Mouse (Mus musculus) lung, adult 2 months (tissue): ENCODE results near the gene Miga1. TPM values are rescaled to one million over a fixed set of nuclear protein-coding genes. Genes with fewer than 3 reads are reported as not detected.

Experiments used
- DNase-seq: peaks from one replicate; pipeline ENCODE4 v3.0.0; 2022
- H3K4me1 ChIP-seq: fragments of 200-500 bp; 2 replicates; pipeline ENCODE4 v1.6.1; 2011; ENCODE audit warnings: low read length; ENCODE audit not compliant: control insufficient read depth, insufficient read depth
- H3K4me3 ChIP-seq: fragments of 200-500 bp; replicated peaks from 2 replicates; pipeline ENCODE3; 2011; ENCODE audit warnings: low read depth, mild to moderate bottlenecking, control low read depth, low read length; ENCODE audit errors: extremely low read depth
- CTCF ChIP-seq: fragments of 200-500 bp; IDR thresholded peaks from 2 replicates; pipeline ENCODE4 v1.5.1; 2011; ENCODE audit warnings: mild to moderate bottlenecking, low read length, control low read depth; ENCODE audit not compliant: insufficient read depth
- POLR2A ChIP-seq: fragments of 200-500 bp; IDR thresholded peaks from 2 replicates; pipeline ENCODE4 v1.6.1; 2011; ENCODE audit warnings: low read depth, mild to moderate bottlenecking, control low read depth, low read length, borderline replicate concordance; ENCODE audit errors: extremely low read depth
- WGBS: fragments of 180-500 bp; shearing (Covaris S2); methylation state at CpG from one replicate; pipeline ENCODE4 v1.1.7; 2018; 5-methylcytosine and 5-hydroxymethylcytosine counted together
- polyA plus RNA-seq: library from polyadenylated mRNA; depleted of rRNA; stranded (reverse); fragments of >200 nt; gene quantifications from 2 replicates; pipeline ENCODE4 v1.2.3, GENCODE M21; 2012

The Miga1 gene
- polyA plus RNA-seq, 1 experiment: 9.5 TPM

DNA sequence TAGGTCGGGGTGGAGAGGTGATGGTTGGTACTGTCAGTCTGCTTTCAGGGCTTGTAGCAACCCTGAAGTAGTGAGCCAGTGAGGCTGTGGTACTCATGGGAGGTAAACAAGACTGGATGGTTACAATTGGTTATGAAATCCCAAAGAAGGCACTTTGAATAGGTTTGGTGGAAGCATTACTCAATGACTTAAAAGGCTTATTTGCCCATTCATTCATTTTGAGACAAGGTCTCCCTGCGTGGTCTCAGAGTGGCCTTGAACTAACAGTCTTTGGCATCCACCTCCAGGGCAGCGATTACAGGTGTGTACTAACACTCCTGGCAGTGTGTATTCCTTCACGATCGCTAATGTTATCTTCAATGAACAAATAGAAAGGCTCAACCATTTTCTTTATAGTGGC lies 10.8 kb upstream of the Miga1 start:
- DNase-seq: no peak
- TF ChIP-seq CTCF: no peak
- no peak for TF ChIP-seq POLR2A

DNA sequence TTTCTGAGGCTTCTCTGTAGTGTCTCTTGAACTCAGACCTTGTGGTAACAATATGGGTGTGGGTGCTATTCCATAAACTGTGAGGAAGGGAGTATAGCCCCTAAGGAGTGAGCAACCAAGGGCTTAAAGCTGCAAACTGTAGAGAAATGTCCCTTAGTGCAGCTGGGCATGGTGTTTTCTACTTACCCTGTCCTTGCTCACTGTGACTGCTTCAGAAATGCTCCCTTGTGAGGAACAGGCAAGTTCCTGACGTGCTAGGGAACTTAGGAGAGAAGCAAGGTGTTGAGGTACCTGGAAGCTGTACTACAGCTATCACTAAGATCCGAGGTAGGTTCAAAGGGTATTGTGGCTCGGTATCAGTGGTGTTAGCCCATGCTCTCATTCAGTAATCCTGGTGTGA lies 10.2 kb upstream of the Miga1 start:
- peaks cover 7% of the 10 kb centered on the region for H3K4me1 ChIP-seq
- 67% methylated on average over 3 of the region's 3 CpGs for WGBS
- H3K4me3 ChIP-seq: no peak overlapping the region
- no peak for TF ChIP-seq CTCF
- no peak for DNase-seq

More for the DNA sequence above, 10.8 kb upstream of the Miga1 start:
- WGBS: 58% methylated on average over 5 of the region's 5 CpGs
- Histone ChIP-seq H3K4me3 (no peak overlapping the region), H3K4me1 (peaks cover 7% of the 10 kb centered on the region)

DNA sequence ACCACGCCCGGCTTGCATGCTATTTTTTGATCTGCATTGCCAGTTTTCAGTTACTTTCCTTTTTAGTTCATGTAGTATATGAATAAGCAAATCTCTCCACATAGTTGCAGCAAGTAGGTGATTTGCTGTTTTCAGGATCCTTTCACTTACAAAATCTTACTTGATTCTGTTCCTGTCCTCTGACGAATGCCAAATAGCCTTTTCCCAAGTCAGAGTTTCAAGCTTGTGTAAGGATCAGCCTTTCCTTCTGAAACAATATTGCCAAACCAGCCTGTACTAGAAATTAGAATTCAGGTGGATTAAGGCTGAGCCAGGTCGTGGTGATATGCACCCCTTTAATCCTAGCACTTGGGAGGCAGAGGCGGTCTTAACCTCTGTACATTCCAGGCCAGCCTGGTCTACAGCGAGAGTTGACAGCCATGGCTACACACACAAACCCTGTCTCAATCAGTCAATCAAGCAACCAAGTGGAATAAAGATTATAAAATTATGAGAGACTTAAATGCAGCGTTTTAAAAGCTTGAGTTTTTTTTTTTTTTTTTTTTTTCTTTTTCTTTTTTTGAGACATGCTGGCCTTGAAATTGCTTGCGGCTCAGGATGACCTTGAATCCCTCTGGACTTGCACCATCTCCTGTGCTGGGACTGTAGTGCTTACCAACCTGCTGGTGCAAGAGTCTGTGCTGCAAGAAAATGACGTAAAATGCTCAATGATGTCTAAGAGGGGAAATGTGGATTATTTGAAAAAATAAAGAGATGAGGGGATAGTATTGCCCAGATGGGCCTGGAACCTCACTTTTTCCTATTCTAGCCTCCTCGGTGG lies 8.0 kb upstream of the Miga1 start:
- Histone ChIP-seq H3K4me3 (no peak overlapping the region), H3K4me1 (peaks cover 7% of the 10 kb centered on the region)
- no peak for TF ChIP-seq POLR2A
- DNase-seq: no peak
- 72% methylated on average over 10 of the region's 10 CpGs for WGBS

DNA sequence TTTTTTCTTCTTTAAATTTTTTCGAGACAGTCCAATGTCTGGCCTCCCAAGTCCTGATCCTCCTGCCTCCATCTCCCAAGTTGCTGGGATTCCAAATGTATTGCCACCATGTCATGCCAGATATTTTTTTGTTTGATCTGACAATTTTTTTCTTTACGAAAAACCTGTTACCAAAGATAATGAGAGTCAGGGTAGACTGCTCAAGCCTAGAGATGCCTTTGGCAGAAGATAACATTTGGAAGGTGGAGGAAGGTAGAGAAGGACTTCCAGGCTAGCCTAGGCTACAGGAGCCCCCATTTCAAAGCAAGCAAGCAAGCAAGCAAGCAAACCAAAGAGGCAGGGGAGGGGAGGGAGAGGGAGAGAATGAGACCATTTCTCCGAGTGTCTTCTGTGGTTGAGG lies 7.0 kb upstream of the Miga1 start:
- 27% methylated on average over 3 of the region's 3 CpGs for WGBS
- TF ChIP-seq POLR2A (no peak), CTCF (no peak)
- Histone ChIP-seq H3K4me3 (peak overlapping the region; percentile 99), H3K4me1 (peaks cover 7% of the 10 kb centered on the region)
- no peak for DNase-seq

DNA sequence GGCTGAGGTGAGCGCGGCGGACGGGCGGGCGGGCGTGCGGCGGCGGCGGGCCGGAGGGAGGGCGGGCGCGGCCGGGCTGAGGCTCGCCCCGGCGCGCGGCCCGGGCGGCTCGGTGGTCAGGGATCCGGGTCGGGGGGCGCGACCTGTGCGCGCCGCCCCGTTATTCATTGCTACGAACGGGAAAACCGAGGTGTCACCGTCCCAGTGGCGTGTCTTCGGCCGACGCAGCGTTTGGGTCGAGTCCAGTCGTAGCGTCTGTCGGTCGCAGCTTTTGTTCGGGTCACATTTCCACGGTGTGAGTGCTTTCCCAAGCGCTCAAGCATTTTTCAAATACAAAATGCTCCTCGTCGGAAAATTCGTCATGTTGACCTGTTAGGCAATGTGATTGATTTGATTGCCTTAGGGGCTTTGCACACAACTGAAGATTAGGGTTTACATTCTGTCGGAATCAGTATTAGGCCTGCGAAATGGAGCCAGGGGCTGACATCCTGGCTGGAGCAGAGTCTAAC lies 6.5 kb upstream of the Miga1 start:
- peak overlapping the region; percentile 99 for H3K4me3 ChIP-seq
- under 1% methylated on average over 40 of the region's 54 CpGs for WGBS
- H3K4me1 ChIP-seq: peaks cover 7% of the 10 kb centered on the region
- DNase-seq: peak; percentile 55
- TF ChIP-seq CTCF (no peak), POLR2A (no peak)

DNA sequence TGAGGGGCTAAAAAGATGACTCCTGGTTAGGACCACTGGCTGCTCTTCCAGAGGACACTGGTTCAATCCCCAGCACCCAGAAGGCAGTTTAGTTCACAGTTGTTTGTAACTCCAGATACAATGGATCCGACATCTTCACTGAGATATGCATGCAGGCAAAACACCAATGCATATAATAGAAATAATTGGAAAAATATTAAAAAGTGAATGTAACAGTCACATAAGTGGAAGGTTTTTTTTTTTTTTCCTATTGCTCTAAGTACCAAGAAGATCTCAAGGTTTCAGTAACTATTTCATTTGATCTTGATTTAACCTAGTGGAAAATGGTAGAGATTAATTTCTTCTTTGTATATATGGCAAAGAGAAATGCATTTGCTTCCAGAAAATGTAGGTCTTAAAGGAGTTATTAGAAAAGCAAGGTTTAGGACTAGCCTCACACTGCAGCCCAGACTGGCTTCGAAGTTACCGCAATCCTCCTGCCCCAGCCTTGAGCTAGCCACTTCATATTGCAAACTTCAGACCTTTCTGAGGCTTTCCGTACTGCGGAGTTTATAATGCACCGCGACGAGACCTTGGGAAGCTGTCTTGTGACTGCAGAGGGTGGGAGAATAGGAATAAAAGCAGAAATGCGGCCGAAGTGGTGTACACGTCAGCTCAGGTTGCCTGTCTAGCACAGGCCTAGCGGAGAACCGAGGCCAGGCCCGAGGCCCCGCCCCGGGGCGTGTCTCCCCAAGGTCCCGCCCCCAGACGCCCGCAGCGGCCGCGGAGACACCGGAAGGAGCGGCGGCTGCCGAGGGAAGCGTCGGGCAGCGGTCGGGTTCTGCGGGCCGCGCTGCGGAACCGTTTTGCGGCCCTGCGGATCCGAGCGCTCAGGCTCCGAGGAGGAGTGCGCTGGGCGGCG lies 5.8 kb upstream of the Miga1 start, which contains the start of gene Usp33:
Gene Usp33 (plus strand): TSS at position 747 of the 901 bp plus-strand sequence.
- peak; percentile 94 for DNase-seq
- TF ChIP-seq CTCF (no peak), POLR2A (peak; percentile 89; the same call in 1 of the 2 replicates)
- peak within 1 kb of the TSS; percentile 99 for H3K4me3 ChIP-seq
- peaks cover 7% of the 10 kb centered on the region for H3K4me1 ChIP-seq
- WGBS: 6% methylated on average over 37 of the region's 44 CpGs

DNA sequence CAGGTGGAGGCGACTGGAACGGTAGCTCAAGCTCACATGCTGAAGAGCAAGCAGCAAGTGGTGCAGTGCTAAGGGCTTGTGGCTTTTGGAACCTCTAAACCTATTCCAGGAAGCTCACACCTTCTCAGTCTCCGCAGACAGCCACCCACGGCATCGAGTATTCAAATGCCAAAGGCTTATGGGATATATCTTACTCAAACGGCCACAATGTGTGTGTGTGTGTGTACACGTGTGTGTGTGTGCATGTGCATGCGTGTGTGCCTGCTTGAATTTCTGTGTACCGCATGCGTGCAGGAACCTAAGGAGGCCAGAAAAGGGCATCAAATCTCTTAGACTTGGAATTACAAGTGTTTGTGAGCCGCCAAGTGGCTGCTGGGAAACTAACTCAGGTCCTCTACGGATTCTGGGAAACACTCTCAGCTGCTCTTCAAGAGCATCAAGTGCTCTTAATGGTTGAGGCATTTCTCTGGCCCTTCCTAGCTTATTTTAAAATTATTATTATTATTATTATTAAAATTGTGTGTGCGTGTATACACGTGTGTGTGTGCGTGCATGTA lies 2.8 kb upstream of the Miga1 start:
- Histone ChIP-seq H3K4me3 (no peak overlapping the region), H3K4me1 (peaks cover 6% of the 10 kb centered on the region)
- no peak for TF ChIP-seq CTCF
- no peak for TF ChIP-seq POLR2A
- DNase-seq: peak; percentile 48
- WGBS: 77% methylated on average over 15 of the region's 15 CpGs

DNA sequence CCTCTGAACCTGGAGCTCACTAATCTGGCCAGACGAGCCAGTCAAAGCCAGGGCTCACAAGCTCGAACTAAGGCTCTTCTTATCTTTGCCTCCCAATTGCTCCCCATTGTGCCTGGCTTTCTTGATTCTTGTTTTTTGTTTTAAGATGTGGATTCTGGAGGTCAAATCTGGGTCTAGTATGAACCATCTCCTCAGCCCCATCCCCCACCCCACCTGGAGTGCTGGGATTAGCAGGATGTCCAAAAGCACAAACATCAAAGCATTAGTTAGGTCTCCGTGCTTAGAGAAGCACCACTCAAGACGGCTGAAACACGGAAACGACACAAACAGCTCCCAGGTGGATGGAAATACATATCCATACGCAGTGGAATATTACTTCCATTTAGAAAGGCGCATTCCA lies 4.1 kb downstream of the Miga1 start:
- peaks cover 4% of the 10 kb centered on the region; the same call in 1 of the 2 replicates for H3K4me1 ChIP-seq
- no peak for DNase-seq
- TF ChIP-seq POLR2A (no peak), CTCF (no peak)
- no peak overlapping the region for H3K4me3 ChIP-seq
- WGBS: 78% methylated on average over 8 of the region's 8 CpGs

DNA sequence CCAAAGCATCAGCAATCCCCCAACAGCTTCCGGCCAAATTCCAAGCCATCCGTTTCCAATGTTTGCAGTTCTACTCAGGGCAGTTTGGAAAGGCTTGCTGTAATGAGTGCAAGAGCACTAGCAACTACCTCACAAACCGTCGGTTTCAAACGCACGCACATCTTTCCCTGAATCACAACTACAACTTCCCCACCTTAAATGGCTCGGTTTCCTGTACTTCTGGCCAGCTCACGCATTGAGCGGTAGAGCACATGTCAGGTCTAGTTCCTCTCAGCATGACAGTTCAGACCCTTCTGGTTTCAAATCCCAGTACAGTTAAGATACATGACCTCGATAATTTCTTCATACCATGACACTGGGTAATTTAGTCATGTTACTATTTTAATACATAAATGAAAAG lies 6.6 kb downstream of the Miga1 start:
- no peak for DNase-seq
- TF ChIP-seq CTCF (no peak), POLR2A (no peak)
- no peaks in the 10 kb centered on the region for H3K4me1 ChIP-seq
- whole genome bisulfite sequencing: 84% methylated on average over 10 of the region's 10 CpGs
- H3K4me3 ChIP-seq: no peak overlapping the region
